Mouse (Mus musculus) adrenal gland, postnatal 10 days (tissue): ENCODE results near the gene Runx3. TPM values are rescaled to one million over a fixed set of nuclear protein-coding genes. Genes with fewer than 3 reads are reported as not detected.

Experiments
- DNase-seq: peaks from one replicate; pipeline ENCODE4 v3.0.0; 2021; ENCODE audit warnings: mixed read lengths
- total RNA-seq, 2 experiments: library from RNA; stranded (reverse); gene quantifications; 2 replicates each; pipeline ENCODE4 v1.2.3; 2021

Runx3 gene
- total RNA-seq, 2 experiments from 2014 or later, result 2.9 to 3.2 TPM

DNA sequence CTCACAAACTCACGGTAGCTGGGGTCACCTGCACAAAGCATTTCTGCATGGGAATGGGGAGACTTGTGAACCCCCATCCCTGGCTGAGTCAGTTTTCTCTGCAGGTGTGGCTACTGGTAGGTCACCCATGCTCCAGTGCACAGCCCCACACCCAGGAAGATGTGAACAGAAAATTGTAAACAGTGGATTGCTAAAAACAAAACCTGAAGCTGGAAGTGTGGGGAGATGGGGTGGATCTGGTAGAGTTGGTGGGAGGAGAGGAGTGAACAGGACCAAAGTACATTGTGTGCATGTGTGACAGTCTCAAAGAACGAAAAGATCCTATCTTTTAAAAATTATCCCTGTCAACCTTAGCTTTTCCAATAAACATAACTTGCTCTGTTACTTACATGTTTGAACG is 100.2 kb downstream of the Runx3 start:
- DNase-seq, result no peak

DNA sequence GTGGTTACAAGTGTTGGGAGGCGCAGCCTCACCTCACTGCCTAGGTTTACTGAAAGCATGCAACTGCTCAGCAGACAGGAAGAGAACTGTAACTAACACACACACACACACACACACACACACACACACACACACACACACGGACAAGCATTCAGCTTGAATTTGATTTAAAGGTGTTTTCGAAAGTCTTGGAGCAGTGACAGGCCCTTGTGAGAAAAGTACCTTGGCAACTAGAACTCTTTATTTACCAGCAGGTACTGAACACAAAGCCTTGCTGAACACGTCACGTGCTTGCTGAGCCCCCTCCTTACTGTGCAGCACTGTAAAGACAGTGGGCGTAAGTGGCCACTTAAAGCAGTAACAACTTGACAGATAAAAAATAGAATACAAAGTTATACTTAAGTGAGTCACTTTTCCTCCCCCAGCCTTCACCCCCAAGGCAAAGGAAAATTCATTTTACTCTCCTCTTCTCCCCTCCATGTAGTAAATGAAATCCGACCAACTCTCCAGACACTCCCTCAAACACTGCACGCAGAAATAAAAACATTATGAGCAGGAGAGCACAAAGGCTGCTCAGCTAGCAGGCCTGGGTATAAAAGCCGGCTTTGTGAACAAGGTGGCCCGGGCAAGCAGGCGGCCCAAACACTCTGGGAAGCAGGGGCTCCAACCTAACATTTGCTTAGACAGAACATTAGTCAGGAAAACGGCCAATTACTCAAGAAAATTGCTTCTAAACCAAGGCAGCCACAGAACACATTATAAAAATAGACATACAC is 101.4 kb downstream of the Runx3 start:
- no peak for DNase-seq

DNA sequence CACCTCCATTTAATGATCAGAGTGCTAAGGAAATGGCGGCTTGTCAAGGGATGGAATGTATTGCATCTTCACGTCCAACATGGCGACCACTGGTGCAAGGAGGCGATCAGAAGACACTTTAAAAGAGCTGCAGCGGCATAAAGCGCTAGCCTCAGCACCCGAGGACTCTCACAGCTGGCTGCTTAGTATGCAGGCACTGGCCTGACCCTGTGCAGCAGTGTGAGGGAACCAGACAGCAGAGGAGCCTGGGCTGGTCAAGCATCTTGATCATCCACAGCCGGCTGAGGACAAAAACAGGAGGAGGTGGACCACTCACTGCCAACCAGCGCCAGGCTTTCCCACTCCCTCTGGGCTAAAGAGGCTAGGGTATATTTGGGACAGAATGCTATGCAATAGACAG is 103.4 kb downstream of the Runx3 start:
- no peak for DNase-seq

DNA sequence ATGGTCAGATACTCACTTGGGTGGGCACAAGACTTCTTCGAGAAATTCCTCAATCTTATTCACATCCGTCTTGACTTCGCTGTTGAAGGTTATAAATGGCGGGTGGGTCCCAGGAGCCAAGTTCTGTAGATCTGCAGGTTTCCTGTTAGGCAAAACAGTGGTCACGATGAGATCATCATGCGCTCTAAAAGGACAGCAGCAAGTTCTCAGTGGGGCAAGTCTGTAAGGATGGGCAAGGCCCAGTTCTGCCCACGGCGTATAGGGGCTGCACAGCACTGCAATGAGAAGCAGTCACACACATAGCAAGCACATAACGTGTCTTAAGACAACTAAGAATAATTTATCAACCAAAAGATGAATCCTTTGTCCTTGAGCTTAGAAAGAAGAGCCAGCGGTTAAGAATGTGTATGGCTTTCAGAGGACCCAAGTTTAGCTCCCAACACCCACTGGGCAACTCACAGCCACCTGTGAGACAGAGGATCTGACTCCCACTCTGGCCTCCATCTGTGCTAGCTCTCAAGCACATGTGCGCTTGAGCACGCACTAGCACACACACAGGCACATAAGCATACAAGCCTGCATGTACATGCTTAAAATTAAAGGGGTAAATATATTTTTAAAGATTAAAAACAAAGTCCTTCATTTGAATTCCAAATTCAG is 105.7 kb downstream of the Runx3 start:
- DNase-seq, result no peak

Other genes starting within 250 kb of the Runx3 start
- gene Tmem50a, start 205.6 kb upstream of the Runx3 start, total RNA-seq, result 100 to 1,000 TPM; 169 to 183 TPM
- gene Rsrp1, start 197.1 kb upstream of the Runx3 start, total RNA-seq, result 100 to 1,000 TPM; 250 to 386 TPM
- gene Syf2, start 189.8 kb upstream of the Runx3 start, total RNA-seq, result 10 to 100 TPM; 73.1 to 74.6 TPM
- gene Clic4, start 152.2 kb downstream of the Runx3 start, total RNA-seq, result 100 to 1,000 TPM; 109 to 128 TPM
- 100 to 1,000 TPM; 104 to 137 TPM for gene Srrm1, start 232.7 kb downstream of the Runx3 start, total RNA-seq